Mouse (Mus musculus) heart, embryonic 16.5 days (tissue): Measurements from ENCODE around the gene Pkmyt1. TPM values are rescaled to one million over a fixed set of nuclear protein-coding genes. Genes with fewer than 3 reads are reported as not detected.

Experiments
- ATAC-seq: fragments of 200-750 bp; cut with Nextera tagmentation; replicated peaks from 2 replicates; pipeline ENCODE4 v1.8.0; 2017; ENCODE audit warnings: moderate number of reproducible peaks; ENCODE audit not compliant: insufficient read depth, low FRiP score; ENCODE audit errors: extremely low read depth
- H3K27ac ChIP-seq: fragments of 300-500 bp; sonication (generic); 2 replicates; pipeline ENCODE4 v1.5.1; 2014; ENCODE audit warnings: mild to moderate bottlenecking, low read length, control low read depth, moderate library complexity
- H3K27me3 ChIP-seq: fragments of 300-500 bp; sonication (generic); 2 replicates; pipeline ENCODE4 v1.6.1; 2014; ENCODE audit warnings: low read length, mixed read lengths; ENCODE audit not compliant: control insufficient read depth, insufficient read depth
- H3K36me3 ChIP-seq: fragments of 300-500 bp; sonication (generic); 2 replicates; pipeline ENCODE4 v1.6.1; 2014; ENCODE audit not compliant: control insufficient read depth, insufficient read depth
- H3K4me1 ChIP-seq: fragments of 300-500 bp; sonication (generic); 2 replicates; pipeline ENCODE4 v1.6.1; 2014; ENCODE audit warnings: low read length, mixed read lengths; ENCODE audit not compliant: control insufficient read depth, insufficient read depth
- H3K4me2 ChIP-seq: fragments of 300-500 bp; sonication (generic); 2 replicates; pipeline ENCODE4 v1.6.1; 2014; ENCODE audit warnings: low read depth, mild to moderate bottlenecking, control low read depth, low read length
- H3K4me3 ChIP-seq: fragments of 300-500 bp; sonication (generic); 2 replicates; pipeline ENCODE4 v1.5.1; 2014; ENCODE audit warnings: mild to moderate bottlenecking, control low read depth, low read length
- H3K9ac ChIP-seq: fragments of 300-500 bp; sonication (generic); 2 replicates; pipeline ENCODE4 v1.6.1; 2014; ENCODE audit warnings: low read length, control low read depth
- H3K9me3 ChIP-seq: fragments of 300-500 bp; sonication (generic); replicated peaks from 2 replicates; pipeline ENCODE4 v1.6.1; 2016; ENCODE audit warnings: low read length; ENCODE audit not compliant: control insufficient read depth
- WGBS: fragments of 180-500 bp; shearing (Covaris S2); extraction: QIAGEN DNeasy Blood & Tissue Kit; methylation state at CpG from one replicate; pipeline ENCODE4 v1.1.7; 2014; 5-methylcytosine and 5-hydroxymethylcytosine counted together
- polyA plus RNA-seq: library from polyadenylated mRNA; unstranded; fragments of >200 nt; fragmentation: Nextera tagmentation; extraction: Ambion mirVana; gene quantifications from 2 replicates; pipeline ENCODE4 v1.2.1, GENCODE M21; 2015

Gene Pkmyt1
- polyA plus RNA-seq, 1 experiment from 2014 or later = 33.3 TPM

DNA sequence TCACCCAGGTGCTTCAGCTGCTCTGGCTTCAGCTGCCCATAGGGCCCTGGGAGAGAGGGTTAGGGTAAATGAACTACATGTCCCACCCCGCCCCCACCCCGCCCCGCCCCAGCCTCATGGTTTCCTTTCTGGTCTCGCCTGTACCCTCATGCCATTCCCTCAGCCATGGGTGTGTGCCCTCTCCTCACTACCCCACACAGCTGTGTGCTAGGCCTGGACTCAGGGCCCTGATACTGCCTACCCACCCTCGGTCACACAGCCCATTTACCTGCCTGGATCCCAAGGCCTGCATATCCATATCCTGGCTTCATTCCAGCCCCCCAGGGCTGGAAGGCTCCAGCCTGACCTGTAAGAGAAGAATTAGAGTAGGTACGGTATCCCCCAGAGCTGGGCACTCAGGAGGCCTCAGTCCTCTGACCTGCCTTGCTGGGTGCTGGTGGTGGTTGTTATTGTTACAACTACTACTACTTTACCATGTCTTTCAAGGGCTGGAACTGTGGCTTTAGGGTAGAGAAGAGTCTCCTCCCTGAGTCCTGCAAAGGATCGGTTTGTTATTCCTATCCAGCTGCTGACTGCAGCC is 20.5 kb upstream of the Pkmyt1 start:
- 69% methylated on average over 7 of the region's 7 CpGs for WGBS
- Histone ChIP-seq H3K36me3 (no peaks in the 10 kb centered on the region), H3K27me3 (peaks cover 16% of the 10 kb centered on the region), H3K4me2 (no peak overlapping the region), H3K9ac (no peak overlapping the region), H3K9me3 (no peaks in the 10 kb centered on the region), H3K27ac (no peak overlapping the region), H3K4me1 (no peaks in the 10 kb centered on the region), H3K4me3 (no peak overlapping the region)
- ATAC-seq = no peak

DNA sequence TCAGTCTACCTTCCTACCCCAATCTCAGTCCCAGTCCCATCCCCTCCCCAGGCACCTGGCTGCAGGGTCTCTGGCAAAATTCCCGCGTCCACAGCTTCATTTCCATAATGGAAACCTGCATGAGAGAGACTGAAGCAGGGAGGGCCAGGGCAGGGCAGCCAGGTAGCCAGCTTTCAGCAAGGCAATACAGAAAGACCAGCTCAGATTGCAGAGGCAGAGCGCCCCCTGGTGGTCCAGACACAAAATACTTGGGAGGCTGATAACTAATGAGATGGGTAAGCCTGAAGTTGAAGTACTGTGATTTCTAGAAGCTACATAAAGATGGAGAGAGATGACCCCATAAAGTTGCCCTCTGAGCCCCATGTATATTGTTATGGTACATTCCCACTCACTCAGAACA is 19.9 kb upstream of the Pkmyt1 start:
- peaks cover 11% of the 10 kb centered on the region for H3K27me3 ChIP-seq

DNA sequence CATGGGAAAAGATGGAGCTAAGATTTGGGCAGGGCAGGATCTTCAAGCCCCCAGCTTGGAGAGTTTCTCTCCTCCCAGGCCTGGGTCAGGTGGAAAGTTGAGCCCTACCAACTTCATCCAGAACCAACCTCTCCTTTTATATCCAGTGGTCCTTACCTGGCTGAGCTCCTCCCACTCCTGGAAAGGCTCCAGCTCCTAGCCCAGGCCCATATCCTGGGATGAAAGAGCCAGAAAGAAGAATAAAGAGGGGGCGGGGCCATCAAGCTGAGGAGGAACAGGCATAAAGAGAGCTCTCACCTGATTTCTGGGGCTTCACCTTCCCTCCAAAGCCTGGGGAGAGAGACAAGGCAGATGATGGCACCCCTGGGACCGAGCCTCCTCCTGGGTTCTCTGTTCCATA is 9.1 kb upstream of the Pkmyt1 start:
- H3K9ac ChIP-seq = no peak overlapping the region
- H3K36me3 ChIP-seq = no peaks in the 10 kb centered on the region
- 48% methylated on average over 2 of the region's 2 CpGs for WGBS
- no peaks in the 10 kb centered on the region for H3K4me1 ChIP-seq
- no peak for ATAC-seq
- no peak overlapping the region for H3K27ac ChIP-seq
- no peak overlapping the region for H3K4me2 ChIP-seq
- no peak overlapping the region for H3K4me3 ChIP-seq
- no peaks in the 10 kb centered on the region for H3K9me3 ChIP-seq
- peaks cover 4% of the 10 kb centered on the region; the same call in 1 of the 2 replicates for H3K27me3 ChIP-seq

More for the DNA sequence above, 19.9 kb upstream of the Pkmyt1 start:
- H3K36me3 ChIP-seq = no peaks in the 10 kb centered on the region
- no peak; the same call in 1 of the 2 replicates for ATAC-seq
- no peaks in the 10 kb centered on the region for H3K4me1 ChIP-seq
- no peak overlapping the region for H3K4me3 ChIP-seq
- no peak overlapping the region for H3K4me2 ChIP-seq
- no peaks in the 10 kb centered on the region for H3K9me3 ChIP-seq
- 0% methylated on average over 3 of the region's 3 CpGs for WGBS
- no peak overlapping the region for H3K9ac ChIP-seq
- no peak overlapping the region for H3K27ac ChIP-seq

DNA sequence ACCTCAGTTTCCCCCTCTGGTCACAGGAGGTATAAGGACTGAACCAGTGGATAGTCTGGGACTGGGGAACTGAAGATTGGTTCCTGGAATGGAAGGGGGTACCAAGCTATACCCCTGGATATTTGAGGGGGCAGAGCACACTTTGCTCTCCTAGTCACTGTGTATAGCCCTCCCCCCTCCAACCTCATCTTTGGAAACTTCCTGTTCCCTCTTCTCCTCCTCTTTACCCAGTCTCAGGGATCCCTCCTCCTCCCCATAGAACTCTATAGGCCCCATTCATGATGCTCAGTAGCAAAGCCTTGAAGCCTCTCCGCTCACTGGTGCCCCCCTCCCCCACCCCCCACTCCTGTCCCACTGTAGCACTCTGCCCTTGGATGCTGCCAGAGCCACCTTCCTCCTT is 6.7 kb upstream of the Pkmyt1 start:
- Histone ChIP-seq H3K9ac (no peak overlapping the region), H3K36me3 (no peaks in the 10 kb centered on the region), H3K27ac (no peak overlapping the region), H3K4me1 (no peaks in the 10 kb centered on the region), H3K9me3 (no peaks in the 10 kb centered on the region), H3K4me2 (no peak overlapping the region), H3K27me3 (0 out of 2 replicates have a peak, but pooled peaks cover 4% of the 10 kb centered on the region), H3K4me3 (no peak overlapping the region)
- ATAC-seq = no peak
- WGBS = 47% methylated on average over 1 of the region's 1 CpGs

DNA sequence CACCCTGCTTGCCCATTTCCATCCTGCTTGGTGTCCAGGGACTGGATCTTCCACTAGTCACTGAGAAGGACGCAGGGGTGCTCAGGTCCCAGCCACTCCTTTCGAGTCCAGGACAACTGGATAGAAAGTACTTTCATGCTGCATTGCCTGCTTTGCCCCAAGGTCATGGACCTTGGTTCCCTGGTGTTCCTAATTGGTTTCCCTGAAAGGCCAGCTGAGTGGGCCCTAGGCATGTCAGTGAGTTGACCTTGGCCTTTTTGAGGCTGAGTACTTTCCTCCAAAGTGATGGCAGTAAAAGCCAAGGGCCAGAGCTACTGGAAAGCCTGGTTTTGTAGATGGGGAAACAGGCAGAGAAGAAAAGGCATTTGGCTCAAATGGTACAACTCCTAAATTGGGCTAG is 4.2 kb upstream of the Pkmyt1 start:
- Histone ChIP-seq H3K4me3 (no peak overlapping the region), H3K4me2 (no peak overlapping the region), H3K4me1 (peaks cover 5% of the 10 kb centered on the region; the same call in 1 of the 2 replicates), H3K27ac (no peak overlapping the region), H3K9me3 (no peaks in the 10 kb centered on the region), H3K36me3 (no peaks in the 10 kb centered on the region), H3K27me3 (0 out of 2 replicates have a peak, but pooled peaks cover 4% of the 10 kb centered on the region), H3K9ac (no peak overlapping the region)
- no peak for ATAC-seq
- 81% methylated on average over 2 of the region's 2 CpGs for WGBS

DNA sequence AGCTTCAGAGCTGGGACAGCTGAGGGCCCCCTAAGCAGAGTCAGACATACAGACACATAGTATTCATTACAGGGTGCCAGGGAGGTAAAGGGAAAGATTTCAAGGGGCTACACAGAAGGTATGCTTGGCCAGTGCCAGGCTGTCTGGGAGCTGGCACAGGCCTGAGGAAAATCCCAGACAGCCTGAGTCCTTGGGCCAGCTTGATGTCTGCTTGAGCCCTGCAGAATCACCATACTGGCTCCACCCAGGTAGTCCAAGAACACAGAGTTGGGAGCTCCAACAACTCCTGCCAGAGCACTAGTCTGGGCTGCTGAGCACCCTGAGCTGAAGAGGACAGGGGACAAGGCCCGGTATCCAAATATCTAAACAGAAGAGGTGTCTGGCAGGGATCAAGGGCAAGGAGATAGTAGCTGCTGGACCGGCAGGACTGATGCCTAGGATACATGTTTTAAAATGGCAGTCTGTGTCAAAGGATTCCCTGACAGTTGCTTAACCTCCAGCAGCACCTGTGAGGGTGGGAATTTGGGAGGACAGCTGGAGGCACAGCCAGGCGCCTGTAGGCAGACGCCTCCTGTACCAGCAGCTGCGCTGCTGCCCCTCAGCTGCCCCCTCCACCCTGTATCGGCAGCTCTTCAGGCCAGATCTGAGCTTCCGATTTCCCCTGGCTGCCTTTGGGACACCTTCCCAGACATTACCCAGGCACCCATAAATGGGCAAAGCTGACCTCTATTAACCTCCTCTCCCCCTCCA is 3.6 kb upstream of the Pkmyt1 start, which contains the start of gene 1520401A03Rik:
TSS of gene 1520401A03Rik (minus strand) at position 408 of the 750 bp plus-strand sequence.
- Histone ChIP-seq H3K9me3 (no peaks in the 10 kb centered on the region), H3K4me3 (no peak within 1 kb of the TSS), H3K36me3 (no peaks in the 10 kb centered on the region), H3K27ac (no peak within 1 kb of the TSS), H3K27me3 (0 out of 2 replicates have a peak, but pooled peaks cover 4% of the 10 kb centered on the region), H3K4me2 (no peak within 1 kb of the TSS), H3K4me1 (peaks cover 10% of the 10 kb centered on the region), H3K9ac (no peak within 1 kb of the TSS)
- 46% methylated on average over 7 of the region's 7 CpGs for WGBS
- no peak for ATAC-seq

DNA sequence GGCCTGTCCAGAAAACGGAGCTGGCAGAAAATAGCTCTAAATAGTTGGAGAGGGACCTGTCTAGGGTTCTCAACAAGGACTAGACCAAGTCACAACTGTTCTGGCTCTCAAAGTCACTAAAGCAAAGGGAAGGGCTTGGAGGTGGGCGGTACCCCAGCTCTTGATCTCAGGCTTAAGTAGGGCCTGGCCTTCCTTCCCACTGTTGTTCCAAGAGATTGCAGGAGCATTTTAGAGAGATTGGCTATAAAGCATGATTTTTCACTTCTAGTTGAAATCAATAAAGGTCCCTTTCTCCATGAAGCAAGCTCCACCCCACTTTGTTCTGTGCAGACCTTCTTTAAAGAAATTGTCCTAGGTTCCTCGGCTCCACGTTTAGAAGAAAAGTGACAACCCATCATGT is 659 bp upstream of the Pkmyt1 start:
- Histone ChIP-seq H3K9ac (peak overlapping the region; percentile 64), H3K27ac (peak overlapping the region; percentile 37), H3K36me3 (no peaks in the 10 kb centered on the region), H3K4me2 (peak overlapping the region; percentile 62), H3K9me3 (no peaks in the 10 kb centered on the region), H3K27me3 (no peaks in the 10 kb centered on the region), H3K4me1 (peaks cover 10% of the 10 kb centered on the region), H3K4me3 (peak overlapping the region; percentile 77)
- 49% methylated on average over 4 of the region's 4 CpGs for WGBS
- ATAC-seq = no peak

DNA sequence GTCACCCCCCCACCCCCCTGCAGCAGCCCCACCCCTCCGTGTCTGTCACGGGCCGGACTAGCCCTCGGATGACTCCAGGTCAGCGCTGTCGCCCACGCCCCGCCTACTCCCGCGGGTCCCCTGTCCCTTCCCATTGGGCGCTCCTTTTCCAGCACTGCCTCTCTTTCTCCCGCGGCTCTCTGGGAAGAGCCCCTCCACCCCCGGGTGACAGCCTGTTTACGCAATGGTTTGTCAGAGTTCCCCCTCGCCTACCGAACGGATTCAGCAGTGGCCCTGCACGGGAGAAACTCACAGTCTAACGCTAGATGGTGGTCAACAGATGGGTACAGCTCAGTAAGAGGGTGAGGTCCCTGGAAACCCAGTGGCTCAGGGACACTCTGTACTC is 614 bp downstream of the Pkmyt1 start:
- ATAC-seq = peak; percentile 88
- no peaks in the 10 kb centered on the region for H3K36me3 ChIP-seq
- peak overlapping the region; percentile 80 for H3K27ac ChIP-seq
- peaks cover 10% of the 10 kb centered on the region for H3K4me1 ChIP-seq
- no peaks in the 10 kb centered on the region for H3K27me3 ChIP-seq
- peak overlapping the region; percentile 62 for H3K4me2 ChIP-seq
- under 1% methylated on average over 20 of the region's 20 CpGs for WGBS
- H3K4me3 ChIP-seq = peak overlapping the region; percentile 77
- H3K9ac ChIP-seq = peak overlapping the region; percentile 78
- no peaks in the 10 kb centered on the region for H3K9me3 ChIP-seq

DNA sequence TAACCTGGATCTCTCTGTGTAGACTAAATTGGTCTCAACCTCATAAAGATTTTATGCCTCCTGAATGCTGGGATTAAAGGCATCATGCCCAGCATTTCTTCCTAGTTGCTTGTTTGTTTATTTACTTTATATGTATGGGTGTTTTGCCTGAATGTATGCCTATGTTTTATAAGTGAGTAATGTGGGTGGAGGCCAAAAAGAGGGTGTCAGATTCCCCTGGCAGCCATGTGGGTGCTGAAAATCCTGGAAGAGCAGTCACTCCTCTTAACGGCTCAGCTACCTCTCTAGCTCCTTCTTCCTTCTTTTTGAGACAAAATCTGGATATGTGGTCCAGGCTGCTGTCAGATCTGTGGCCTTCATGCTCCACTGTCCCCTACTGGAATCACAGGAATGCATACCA is 4.3 kb downstream of the Pkmyt1 start:
- H3K9me3 ChIP-seq = no peaks in the 10 kb centered on the region

More for the DNA sequence above, 4.3 kb downstream of the Pkmyt1 start:
- 35% methylated on average over 1 of the region's 1 CpGs for WGBS
- no peaks in the 10 kb centered on the region for H3K36me3 ChIP-seq
- no peak overlapping the region for H3K9ac ChIP-seq
- no peak overlapping the region for H3K4me3 ChIP-seq
- no peaks in the 10 kb centered on the region for H3K27me3 ChIP-seq
- no peak for ATAC-seq
- no peak overlapping the region for H3K4me2 ChIP-seq
- H3K4me1 ChIP-seq = peaks cover 10% of the 10 kb centered on the region
- no peak overlapping the region for H3K27ac ChIP-seq
